Mouse (Mus musculus): Measurements from ENCODE around the gene Fam171a1.

DNA sequence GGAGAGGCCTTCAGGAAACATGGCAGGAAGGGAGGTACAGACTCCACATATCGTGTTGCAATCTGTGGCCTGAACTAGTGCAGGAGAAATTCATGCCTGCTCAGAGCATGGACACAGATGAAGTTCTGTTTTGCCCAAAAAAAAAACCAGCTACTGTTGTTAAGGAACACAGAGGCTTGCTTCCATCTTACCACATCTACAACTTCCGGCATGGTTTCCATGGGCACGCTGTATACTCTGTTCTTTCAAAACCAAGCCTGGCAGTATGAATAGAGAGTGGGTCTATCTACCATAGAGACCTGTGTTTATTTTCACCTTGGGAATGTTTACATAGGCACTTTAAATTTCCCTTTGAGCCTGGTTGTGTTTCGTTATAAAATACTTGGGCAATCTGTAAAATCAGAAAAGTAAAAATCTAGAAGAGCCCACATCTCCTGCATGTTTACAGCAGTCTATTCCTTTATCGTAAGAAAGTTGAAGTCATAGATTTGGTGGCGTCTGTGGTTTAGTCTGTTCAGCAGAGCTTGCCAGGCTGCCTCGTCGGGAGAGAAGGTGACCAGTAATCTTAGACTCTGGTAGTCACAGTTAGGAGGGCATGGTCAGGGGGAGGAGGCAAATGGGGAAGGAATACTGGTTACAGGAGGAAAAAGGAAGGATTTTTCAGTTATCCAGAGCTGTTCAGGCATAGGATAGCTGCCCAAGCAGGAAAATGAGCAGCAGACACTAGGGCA lies 44.8 kb downstream of the Fam171a1 start:
- TF ChIP-seq CTCF (IDR thresholded peaks at IDR 0.05): no peak
- no peak for TF ChIP-seq EP300 (IDR thresholded peaks at IDR 0.05; ENCODE audit: insufficient read depth, low read depth, low read length)
